Mouse (Mus musculus): Measurements from ENCODE around the gene Ap3d1.

The Ap3d1 gene

GRCm38 (mm10) chr10:80756967-80757366 is 14.9 kb upstream of the Ap3d1 start:
- DNase-seq: no peak

- no peak for DNase-seq
Measured at GRCm38 (mm10) chr10:80756509-80756908, 14.4 kb upstream of the Ap3d1 start.

- DNase-seq: peak; percentile 14
Measured at GRCm38 (mm10) chr10:80756099-80756498, 14.0 kb upstream of the Ap3d1 start.

GRCm38 (mm10) chr10:80755291-80756015 is 13.4 kb upstream of the Ap3d1 start:
- DNase-seq: no peak

DNA sequence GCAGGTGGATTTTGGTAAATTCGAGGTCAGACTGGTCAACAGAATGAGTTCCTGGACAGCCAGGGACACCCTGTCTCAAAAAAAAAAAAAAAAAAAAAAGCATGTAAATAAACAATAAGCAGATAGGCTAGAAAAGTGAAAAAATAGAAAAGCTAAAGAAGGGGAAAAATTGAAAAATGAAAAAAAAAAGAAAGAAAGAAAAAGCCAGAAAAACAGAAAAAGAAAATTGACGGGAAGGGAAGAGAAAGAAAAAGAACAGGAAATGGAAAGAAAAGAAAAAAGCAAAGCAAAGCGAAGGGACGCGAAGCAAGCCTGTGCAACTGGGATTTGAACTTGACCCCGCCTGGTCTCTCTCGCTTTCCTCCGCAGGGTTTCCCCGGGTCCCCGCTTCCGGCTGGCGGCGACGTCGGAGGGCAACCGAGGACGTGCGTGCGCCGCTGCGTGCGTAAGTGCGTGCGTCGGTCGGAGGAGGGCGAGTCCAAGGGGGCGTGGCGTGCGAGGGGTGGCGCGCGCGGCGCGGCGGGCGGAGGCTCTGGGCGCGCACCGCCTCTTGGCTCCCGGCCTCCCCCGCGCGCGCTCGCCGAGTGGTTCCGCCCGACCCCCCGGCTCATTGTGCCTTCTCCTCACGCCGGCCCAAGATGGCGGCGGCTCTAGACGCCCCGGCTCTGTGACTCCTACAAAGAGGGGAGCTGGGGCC is 12.7 kb upstream of the Ap3d1 start, which contains the start of gene Dot1l:
Dot1l (plus strand) TSS at position 613 of the 697 bp plus-strand sequence.
- peak; percentile 99 for DNase-seq

DNA sequence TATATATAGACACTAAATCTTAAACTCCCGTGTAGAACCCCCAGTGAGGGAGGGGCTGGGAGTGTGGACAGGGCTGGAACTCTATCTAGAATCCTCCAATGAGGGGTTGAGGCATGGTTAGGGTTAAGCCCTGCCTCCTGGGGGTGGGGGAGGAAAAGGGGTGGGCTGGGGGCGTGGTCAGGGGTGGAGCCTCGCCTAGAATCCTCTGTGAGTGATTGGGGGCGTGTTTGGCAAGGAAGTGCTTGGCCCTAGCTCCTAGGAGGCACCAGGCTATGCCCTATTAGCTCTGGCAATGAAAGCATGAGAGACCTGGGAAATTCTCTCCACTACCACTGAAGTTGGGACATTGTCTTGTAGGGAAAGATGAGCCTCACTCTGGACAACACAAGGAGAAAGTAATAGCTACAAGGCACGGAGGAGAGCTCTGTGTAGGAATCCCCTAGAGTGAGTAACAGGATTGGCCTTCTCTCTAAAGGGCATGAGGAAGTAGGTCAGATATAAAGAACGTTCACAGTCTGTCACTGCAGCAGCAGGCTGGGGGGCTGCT is 10.1 kb upstream of the Ap3d1 start:
- DNase-seq: peak; percentile 92

GRCm38 (mm10) chr10:80751188-80751832 is 9.2 kb upstream of the Ap3d1 start:
- DNase-seq: peak; percentile 41

GRCm38 (mm10) chr10:80748609-80749008 is 6.5 kb upstream of the Ap3d1 start:
- peak; percentile 65 for DNase-seq

GRCm38 (mm10) chr10:80747410-80747809 is 5.3 kb upstream of the Ap3d1 start:
- DNase-seq: peak; percentile 86

GRCm38 (mm10) chr10:80744262-80744661 is 2.2 kb upstream of the Ap3d1 start:
- DNase-seq: peak; percentile 86

DNA sequence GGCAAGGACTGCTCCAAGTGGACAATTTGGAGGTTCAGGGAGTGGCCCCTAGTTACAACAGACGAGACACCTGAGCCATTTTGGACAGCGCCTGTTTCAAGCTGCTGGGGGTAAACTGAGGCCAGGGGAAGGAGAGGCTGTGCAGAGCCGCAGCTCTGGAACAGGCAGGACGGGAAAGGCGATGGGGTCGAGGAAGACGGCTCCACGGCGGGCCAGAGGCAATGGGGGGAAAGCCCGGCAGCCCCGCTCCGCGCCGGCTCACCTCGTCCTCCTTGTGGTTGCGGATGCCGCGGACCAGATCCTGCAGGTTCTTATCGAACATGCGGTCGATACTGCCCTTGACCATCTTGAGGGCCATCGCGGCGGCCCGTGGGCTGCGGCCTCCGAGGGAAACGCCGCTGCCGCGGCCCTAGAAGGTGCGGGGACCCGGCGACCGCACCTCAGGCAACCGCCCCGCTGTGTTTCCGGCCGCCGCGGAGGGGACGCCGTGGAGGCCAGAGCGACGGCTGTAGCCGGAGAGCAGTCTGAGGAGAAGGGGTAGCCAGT is 357 bp downstream of the Ap3d1 start:
- DNase-seq: no peak

DNA sequence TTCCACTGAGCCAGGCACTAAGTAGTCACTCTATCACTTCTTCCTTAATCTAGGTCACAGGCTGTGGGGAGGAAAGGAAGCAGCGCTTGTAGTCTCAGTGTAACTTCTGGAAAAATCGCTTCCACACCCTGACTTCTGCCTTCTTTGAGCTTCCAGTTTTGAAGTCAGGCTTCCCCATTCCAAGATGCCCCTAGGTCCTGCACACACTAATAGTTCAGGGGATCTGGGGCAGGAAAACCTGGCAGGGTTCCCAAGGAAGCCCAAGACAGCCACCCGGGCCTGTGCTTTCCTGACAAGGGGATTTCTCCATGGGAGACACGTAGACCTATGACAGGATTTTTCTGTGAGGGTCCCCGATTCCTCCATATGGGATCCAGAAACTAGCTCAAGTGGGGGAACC is 918 bp downstream of the Ap3d1 start:
- DNase-seq: no peak

DNA sequence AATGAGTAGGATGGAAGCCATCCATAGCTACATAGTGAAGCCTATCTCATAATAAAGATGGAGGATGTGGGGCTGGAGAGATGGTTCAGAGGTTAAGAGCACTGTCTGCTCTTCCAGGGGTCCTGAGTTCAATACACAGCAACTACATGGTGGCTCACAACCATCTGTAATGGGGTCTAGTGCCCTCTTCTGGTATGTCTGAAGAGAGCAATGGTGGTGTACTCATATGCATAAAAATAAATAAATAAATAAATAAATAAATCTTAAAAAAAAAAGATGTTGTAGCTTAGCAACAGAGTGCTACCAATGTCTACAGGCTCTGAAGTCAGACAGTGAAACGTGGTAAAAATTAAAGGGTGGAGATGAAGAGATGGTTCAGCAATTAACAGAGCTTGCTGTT is 3.4 kb downstream of the Ap3d1 start:
- DNase-seq: no peak

DNA sequence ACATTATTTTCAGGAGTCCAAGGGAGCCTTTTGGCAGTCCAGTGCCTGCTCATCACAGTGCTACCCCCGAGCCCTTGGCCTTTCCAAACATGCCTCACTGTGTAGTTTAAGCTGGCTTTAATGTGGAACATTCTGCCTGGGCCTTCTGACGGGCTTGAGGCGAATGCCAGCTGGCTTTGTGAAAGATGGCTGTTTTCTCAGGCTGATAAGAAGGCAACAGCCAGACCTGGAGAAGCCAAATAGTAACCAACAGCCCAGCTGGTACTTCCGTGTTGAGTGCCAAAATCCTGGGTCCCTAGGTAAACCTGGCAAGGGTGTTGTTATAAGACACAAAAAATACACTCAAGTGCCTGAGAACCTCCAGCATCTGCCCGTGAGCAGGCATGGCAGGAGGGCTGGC is 5.3 kb downstream of the Ap3d1 start:
- DNase-seq: no peak

GRCm38 (mm10) chr10:80732611-80733101 is 9.4 kb downstream of the Ap3d1 start:
- DNase-seq: no peak

GRCm38 (mm10) chr10:80727369-80728127 is 14.5 kb downstream of the Ap3d1 start:
- DNase-seq: no peak

- DNase-seq: no peak
Measured at GRCm38 (mm10) chr10:80717281-80717680, 24.8 kb downstream of the Ap3d1 start.

DNA sequence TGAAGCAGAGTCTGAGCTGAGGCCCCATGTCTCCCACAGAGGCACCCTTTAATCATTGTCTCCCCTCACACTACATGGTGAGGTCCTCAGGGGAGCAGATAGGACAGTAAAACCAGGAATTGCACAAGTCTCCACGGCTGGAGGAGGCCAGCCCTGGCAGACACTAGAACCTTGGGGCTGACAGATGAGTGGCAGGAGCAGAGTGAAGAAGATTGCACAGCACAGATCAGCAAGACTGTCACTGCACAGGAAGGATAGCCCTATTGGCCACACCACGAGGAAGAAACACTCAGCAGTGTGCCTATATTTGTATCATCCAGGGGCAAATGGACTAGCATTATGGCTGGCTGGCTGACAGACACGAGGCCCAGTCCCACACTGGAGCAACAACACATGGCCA is 31.2 kb downstream of the Ap3d1 start:
- DNase-seq: no peak

- DNase-seq: no peak
Measured at GRCm38 (mm10) chr10:80705479-80705878, 36.6 kb downstream of the Ap3d1 start.

GRCm38 (mm10) chr10:80705033-80705432 is 37.0 kb downstream of the Ap3d1 start:
- DNase-seq: no peak

DNA sequence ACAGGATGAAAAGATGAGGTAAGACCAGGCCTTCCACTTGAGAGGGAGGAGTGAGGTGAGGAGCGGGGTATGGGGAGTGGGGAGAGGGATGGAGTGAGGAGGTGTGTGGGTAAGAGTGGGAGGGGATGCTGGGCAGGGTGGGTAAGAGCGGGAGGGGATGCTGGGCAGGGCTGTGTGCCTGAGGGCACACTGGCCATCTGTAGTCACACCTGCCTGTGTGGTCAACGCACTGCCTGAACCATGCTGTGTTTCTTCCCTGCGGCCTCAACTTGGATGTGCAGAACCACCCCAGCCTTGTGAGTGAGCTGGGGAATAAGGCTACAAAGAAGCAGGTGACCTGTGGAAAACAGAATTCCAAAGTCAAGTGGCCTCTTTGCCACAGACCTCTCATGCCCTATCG is 37.6 kb downstream of the Ap3d1 start:
- no peak for DNase-seq

GRCm38 (mm10) chr10:80703643-80704042 is 38.4 kb downstream of the Ap3d1 start:
- no peak for DNase-seq

Data from liver (tissue).